Mouse (Mus musculus) hindbrain, embryonic 10.5 days (tissue): ENCODE data around the gene Mpeg1. TPM values are rescaled to one million over a fixed set of nuclear protein-coding genes. Genes with fewer than 3 reads are reported as not detected.
A peak's percentile ranks its signal among the peaks of the same experiment; 100 is the strongest.

Experiments
- DNase-seq: peaks from one replicate; pipeline ENCODE4 v3.0.0-alpha.2; 2017; ENCODE audit warnings: low spot score
- H3K27ac ChIP-seq: fragments of 300-500 bp; sonication (generic); 2 replicates; pipeline ENCODE4 v1.5.1; 2016; ENCODE audit warnings: mild to moderate bottlenecking, moderate library complexity
- H3K27me3 ChIP-seq: fragments of 300-500 bp; sonication (generic); 2 replicates; pipeline ENCODE4 v1.6.1; 2016; ENCODE audit warnings: mild to moderate bottlenecking; ENCODE audit not compliant: poor library complexity, insufficient read depth, severe bottlenecking
- H3K36me3 ChIP-seq: fragments of 300-500 bp; sonication (generic); 2 replicates; pipeline ENCODE4 v1.6.1; 2016; ENCODE audit warnings: mild to moderate bottlenecking, moderate library complexity
- H3K4me1 ChIP-seq: fragments of 300-500 bp; sonication (generic); replicated peaks from 2 replicates; pipeline ENCODE4 v1.6.1; 2016; ENCODE audit warnings: mild to moderate bottlenecking
- H3K4me3 ChIP-seq: fragments of 300-500 bp; sonication (generic); 2 replicates; pipeline ENCODE4 v1.5.1; 2016; ENCODE audit warnings: mild to moderate bottlenecking, moderate library complexity
- H3K9me3 ChIP-seq: fragments of 300-500 bp; sonication (generic); 2 replicates; pipeline ENCODE4 v1.6.1; 2016; ENCODE audit warnings: mild to moderate bottlenecking, moderate library complexity
- WGBS: fragments of 180-500 bp; shearing (Covaris S2); methylation state at CpG from one replicate; pipeline ENCODE4 v1.1.7; 2016; 5-methylcytosine and 5-hydroxymethylcytosine counted together
- polyA plus RNA-seq: library from polyadenylated mRNA; unstranded; fragments of >200 nt; fragmentation: Nextera tagmentation; extraction: Ambion mirVana; gene quantifications from 2 replicates; pipeline ENCODE4 v1.2.1, GENCODE M21; 2016

Mpeg1 gene
- polyA plus RNA-seq, 1 experiment from 2014 or later, result 0.24 TPM

GRCm38 (mm10) chr19:12472381-12472976 is 11.9 kb downstream of the Mpeg1 start:
- Histone ChIP-seq H3K4me3 (no peak overlapping the region), H3K36me3 (peaks cover 100% of the 10 kb centered on the region), H3K27me3 (no peaks in the 10 kb centered on the region), H3K9me3 (no peaks in the 10 kb centered on the region), H3K4me1 (peaks cover 4% of the 10 kb centered on the region; the same call in 1 of the 2 replicates), H3K27ac (no peak overlapping the region)
- 86% methylated on average over 5 of the region's 5 CpGs for WGBS
- DNase-seq, result no peak

DNA sequence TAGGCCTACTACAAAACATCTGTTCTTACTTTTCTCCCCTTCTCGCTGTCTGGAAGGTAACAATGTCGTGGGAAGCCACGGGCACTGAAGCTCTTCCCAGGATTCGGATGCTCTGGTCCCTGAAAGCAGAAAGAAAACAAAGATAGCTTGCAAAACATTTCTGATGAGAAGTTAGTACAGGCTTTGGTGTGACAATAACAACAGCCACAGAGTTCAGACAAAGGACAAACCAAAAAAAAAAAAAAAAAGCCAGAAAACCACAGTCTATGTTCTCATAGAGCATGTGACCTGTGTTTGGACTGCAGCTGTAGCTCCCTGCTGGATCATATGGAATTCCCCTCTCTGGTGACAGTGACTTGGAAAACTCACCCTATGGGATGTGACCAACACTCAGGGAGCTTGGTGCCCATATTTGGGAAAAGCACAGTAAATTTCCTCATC is 12.6 kb downstream of the Mpeg1 start:
- Histone ChIP-seq H3K27me3 (no peaks in the 10 kb centered on the region), H3K4me1 (peaks cover 4% of the 10 kb centered on the region; the same call in 1 of the 2 replicates), H3K9me3 (no peaks in the 10 kb centered on the region), H3K36me3 (peaks cover 100% of the 10 kb centered on the region), H3K4me3 (no peak overlapping the region), H3K27ac (no peak overlapping the region)
- no peak for DNase-seq
- 81% methylated on average over 4 of the region's 4 CpGs for WGBS

- WGBS, result 93% methylated on average over 4 of the region's 4 CpGs
- peaks cover 100% of the 10 kb centered on the region for H3K36me3 ChIP-seq
Measured at GRCm38 (mm10) chr19:12473951-12474350, 13.4 kb downstream of the Mpeg1 start.

DNA sequence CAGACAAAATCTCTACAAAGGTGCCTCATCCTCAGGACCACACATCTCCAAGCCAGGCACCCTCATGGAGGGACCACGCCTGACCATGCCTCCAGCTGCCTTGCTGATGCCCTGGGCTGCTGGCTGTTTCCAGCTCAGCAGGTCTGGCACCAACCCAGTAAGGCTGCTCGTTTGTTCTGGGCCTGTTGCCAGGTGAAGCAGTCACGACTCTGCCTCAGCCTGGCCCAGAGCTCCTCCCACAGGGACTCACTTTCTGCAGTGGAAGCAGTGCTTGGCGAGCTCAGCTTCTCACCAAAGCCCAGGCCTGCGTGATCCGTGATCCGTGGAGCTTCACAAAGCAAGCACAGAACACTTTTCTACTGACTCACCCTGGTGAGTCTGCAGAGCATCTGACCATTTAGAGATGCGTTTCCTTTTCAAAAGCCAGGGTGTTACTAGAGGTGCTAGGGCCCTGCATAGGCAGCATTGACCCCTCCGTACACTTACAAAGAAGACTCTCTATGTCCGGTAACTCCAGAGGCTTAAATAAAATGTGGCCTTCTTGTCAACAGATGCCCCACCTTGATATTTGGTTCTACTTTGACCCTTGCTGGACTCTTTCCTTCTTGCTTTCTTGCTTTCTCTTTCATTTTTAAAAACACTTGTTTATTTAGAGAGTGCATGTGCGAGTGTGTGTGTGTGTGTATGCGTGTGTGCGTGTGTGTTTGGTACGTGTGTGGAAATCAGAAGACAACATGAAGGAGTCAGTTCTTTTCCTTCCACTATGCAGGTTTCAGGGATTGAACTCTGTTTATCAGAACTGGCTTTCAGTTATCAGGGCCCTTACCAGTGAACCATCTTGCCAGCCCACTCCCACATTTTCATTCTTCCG is 15.0 kb downstream of the Mpeg1 start:
- Histone ChIP-seq H3K36me3 (peaks cover 100% of the 10 kb centered on the region), H3K27me3 (no peaks in the 10 kb centered on the region), H3K4me3 (no peak overlapping the region), H3K4me1 (peaks cover 7% of the 10 kb centered on the region; the same call in 1 of the 2 replicates), H3K27ac (peak overlapping the region; percentile 9; the same call in 1 of the 2 replicates), H3K9me3 (no peaks in the 10 kb centered on the region)
- no peak for DNase-seq
- 84% methylated on average over 15 of the region's 15 CpGs for WGBS

More at GRCm38 (mm10) chr19:12473951-12474350, 13.4 kb downstream of the Mpeg1 start:
- Histone ChIP-seq H3K4me1 (peaks cover 4% of the 10 kb centered on the region; the same call in 1 of the 2 replicates), H3K4me3 (no peak overlapping the region), H3K9me3 (no peaks in the 10 kb centered on the region), H3K27ac (no peak overlapping the region), H3K27me3 (no peaks in the 10 kb centered on the region)
- DNase-seq, result no peak

DNA sequence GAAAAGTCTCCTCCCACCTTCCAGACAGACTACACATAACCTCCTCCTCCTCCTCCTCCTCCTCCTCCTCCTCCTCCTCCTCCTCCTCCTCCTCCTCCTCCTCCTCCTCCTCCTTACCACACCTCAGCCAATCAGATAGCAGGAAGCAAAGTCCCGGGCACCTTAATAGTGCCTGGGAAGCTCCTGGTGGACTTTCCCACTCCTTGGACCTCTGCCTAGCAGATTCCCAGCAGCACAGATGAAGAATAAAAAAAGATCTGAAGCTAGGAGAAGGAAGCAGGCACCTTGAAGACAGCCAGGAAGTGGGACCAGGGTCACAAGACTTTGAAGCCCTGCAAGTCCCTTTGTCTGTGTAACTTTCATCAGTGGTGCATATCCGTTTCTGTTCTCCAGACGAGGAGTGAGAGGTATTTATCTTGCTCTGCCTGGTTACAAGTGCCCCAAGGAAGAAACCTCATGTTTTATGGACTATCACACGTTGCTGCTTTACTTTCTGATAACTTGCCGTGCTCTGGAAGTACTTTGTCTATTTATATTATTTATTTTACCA is 16.2 kb downstream of the Mpeg1 start:
- H3K36me3 ChIP-seq, result peaks cover 100% of the 10 kb centered on the region

DNA sequence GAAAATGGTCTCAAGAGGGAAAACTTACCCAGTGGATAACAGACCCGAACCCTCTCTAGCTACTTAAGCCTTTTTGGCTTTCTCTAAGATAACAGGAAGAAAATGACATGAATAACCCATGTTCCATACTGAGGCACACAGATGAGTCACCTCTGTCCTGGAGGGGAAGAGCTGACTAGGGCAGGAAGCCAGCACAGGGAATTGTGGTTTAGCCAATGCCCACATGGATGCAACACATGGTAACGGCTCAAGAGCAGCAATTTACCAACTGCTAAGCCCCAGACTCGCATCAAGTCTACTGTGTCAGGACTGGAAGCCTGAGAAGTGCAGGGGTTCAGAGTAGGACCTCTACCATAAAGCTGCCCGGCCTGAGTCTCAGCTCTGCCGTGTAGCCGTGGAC is 17.8 kb downstream of the Mpeg1 start:
- no peaks in the 10 kb centered on the region for H3K9me3 ChIP-seq
- WGBS, result 93% methylated on average over 6 of the region's 6 CpGs
- H3K36me3 ChIP-seq, result peaks cover 100% of the 10 kb centered on the region
- H3K4me1 ChIP-seq, result peaks cover 7% of the 10 kb centered on the region; the same call in 1 of the 2 replicates
- no peak overlapping the region for H3K27ac ChIP-seq
- no peaks in the 10 kb centered on the region for H3K27me3 ChIP-seq
- H3K4me3 ChIP-seq, result no peak overlapping the region
- no peak for DNase-seq

More for the DNA sequence above, 16.2 kb downstream of the Mpeg1 start:
- H3K9me3 ChIP-seq, result no peaks in the 10 kb centered on the region
- no peak for DNase-seq
- no peaks in the 10 kb centered on the region for H3K27me3 ChIP-seq
- no peak overlapping the region for H3K4me3 ChIP-seq
- peaks cover 7% of the 10 kb centered on the region; the same call in 1 of the 2 replicates for H3K4me1 ChIP-seq
- 67% methylated on average over 5 of the region's 5 CpGs for WGBS
- no peak overlapping the region for H3K27ac ChIP-seq

GRCm38 (mm10) chr19:12483782-12484181 is 23.2 kb downstream of the Mpeg1 start:
- Histone ChIP-seq H3K27ac (no peak overlapping the region), H3K36me3 (peaks cover 99% of the 10 kb centered on the region), H3K9me3 (no peaks in the 10 kb centered on the region), H3K27me3 (no peaks in the 10 kb centered on the region), H3K4me3 (no peak overlapping the region), H3K4me1 (peaks cover 26% of the 10 kb centered on the region)
- no peak for DNase-seq
- WGBS, result 83% methylated on average over 4 of the region's 4 CpGs

GRCm38 (mm10) chr19:12484210-12484609 is 23.6 kb downstream of the Mpeg1 start:
- Histone ChIP-seq H3K36me3 (peaks cover 95% of the 10 kb centered on the region), H3K4me3 (no peak overlapping the region), H3K27me3 (no peaks in the 10 kb centered on the region), H3K27ac (no peak overlapping the region), H3K4me1 (peaks cover 30% of the 10 kb centered on the region), H3K9me3 (no peaks in the 10 kb centered on the region)
- DNase-seq, result no peak
- WGBS, result 90% methylated on average over 4 of the region's 4 CpGs

GRCm38 (mm10) chr19:12485223-12485622 is 24.6 kb downstream of the Mpeg1 start:
- H3K27ac ChIP-seq, result no peak overlapping the region
- H3K4me3 ChIP-seq, result no peak overlapping the region
- no peaks in the 10 kb centered on the region for H3K27me3 ChIP-seq
- peaks cover 86% of the 10 kb centered on the region for H3K36me3 ChIP-seq
- peaks cover 38% of the 10 kb centered on the region for H3K4me1 ChIP-seq
- 88% methylated on average over 13 of the region's 13 CpGs for WGBS
- DNase-seq, result no peak
- no peaks in the 10 kb centered on the region for H3K9me3 ChIP-seq

- Histone ChIP-seq H3K36me3 (peaks cover 86% of the 10 kb centered on the region), H3K9me3 (no peaks in the 10 kb centered on the region)
- 76% methylated on average over 3 of the region's 3 CpGs for WGBS
Measured at GRCm38 (mm10) chr19:12485631-12486030, 25.1 kb downstream of the Mpeg1 start.

GRCm38 (mm10) chr19:12486875-12487274 is 26.3 kb downstream of the Mpeg1 start:
- H3K36me3 ChIP-seq, result peaks cover 86% of the 10 kb centered on the region
- no peaks in the 10 kb centered on the region for H3K9me3 ChIP-seq
- H3K4me1 ChIP-seq, result peaks cover 54% of the 10 kb centered on the region
- no peak for DNase-seq
- peak overlapping the region; percentile 100; the same call in 1 of the 2 replicates for H3K27ac ChIP-seq
- H3K27me3 ChIP-seq, result no peaks in the 10 kb centered on the region
- WGBS, result 75% methylated on average over 6 of the region's 6 CpGs
- no peak overlapping the region for H3K4me3 ChIP-seq

More at GRCm38 (mm10) chr19:12485631-12486030, 25.1 kb downstream of the Mpeg1 start:
- no peak for DNase-seq
- H3K4me3 ChIP-seq, result no peak overlapping the region
- no peaks in the 10 kb centered on the region for H3K27me3 ChIP-seq
- no peak overlapping the region for H3K27ac ChIP-seq
- H3K4me1 ChIP-seq, result peaks cover 42% of the 10 kb centered on the region

- H3K27me3 ChIP-seq, result no peaks in the 10 kb centered on the region
- peak overlapping the region; percentile 100 for H3K27ac ChIP-seq
- peaks cover 62% of the 10 kb centered on the region for H3K4me1 ChIP-seq
- peaks cover 86% of the 10 kb centered on the region for H3K36me3 ChIP-seq
- DNase-seq, result no peak
- peak overlapping the region; percentile 41 for H3K4me3 ChIP-seq
- H3K9me3 ChIP-seq, result no peaks in the 10 kb centered on the region
- WGBS, result 88% methylated on average over 12 of the region's 12 CpGs
Measured at GRCm38 (mm10) chr19:12487511-12488204, 27.1 kb downstream of the Mpeg1 start.
